Mouse (Mus musculus) embryonic facial prominence, embryonic 12.5 days (tissue): ENCODE measurements around the gene Ppp3ca. TPM values are rescaled to one million over a fixed set of nuclear protein-coding genes. Genes with fewer than 3 reads are reported as not detected.

Experiments used
- ATAC-seq: fragments of 200-750 bp; cut with Nextera tagmentation; 2 replicates; pipeline ENCODE4 v1.8.0; 2017; ENCODE audit not compliant: insufficient number of reproducible peaks, insufficient read depth, low FRiP score, low TSS enrichment
- H3K27ac ChIP-seq: fragments of 300-500 bp; sonication (generic); 2 replicates; pipeline ENCODE4 v1.5.1; 2016; ENCODE audit warnings: mild to moderate bottlenecking
- H3K27me3 ChIP-seq: fragments of 300-500 bp; sonication (generic); 2 replicates; pipeline ENCODE4 v1.6.1; 2016; ENCODE audit warnings: mild to moderate bottlenecking, moderate library complexity
- H3K36me3 ChIP-seq: fragments of 300-500 bp; sonication (generic); 2 replicates; pipeline ENCODE4 v1.6.1; 2016; ENCODE audit warnings: mild to moderate bottlenecking
- H3K4me1 ChIP-seq: fragments of 300-500 bp; sonication (generic); 2 replicates; pipeline ENCODE4 v1.6.1; 2016
- H3K4me2 ChIP-seq: fragments of 300-500 bp; sonication (generic); replicated peaks from 2 replicates; pipeline ENCODE4 v1.6.1; 2016; ENCODE audit warnings: mild to moderate bottlenecking, moderate library complexity
- H3K4me3 ChIP-seq: fragments of 300-500 bp; sonication (generic); 2 replicates; pipeline ENCODE4 v1.5.1; 2016; ENCODE audit warnings: mild to moderate bottlenecking
- H3K9ac ChIP-seq: fragments of 300-500 bp; sonication (generic); 2 replicates; pipeline ENCODE4 v1.6.1; 2016; ENCODE audit warnings: mild to moderate bottlenecking, moderate library complexity
- H3K9me3 ChIP-seq: fragments of 300-500 bp; sonication (generic); 2 replicates; pipeline ENCODE4 v1.6.1; 2016; ENCODE audit warnings: mild to moderate bottlenecking, moderate library complexity
- WGBS: fragments of 180-500 bp; shearing (Covaris S2); methylation state at CpG from one replicate; pipeline ENCODE4 v1.1.7; 2016; 5-methylcytosine and 5-hydroxymethylcytosine counted together
- polyA plus RNA-seq: library from polyadenylated mRNA; unstranded; fragments of >200 nt; fragmentation: Nextera tagmentation; extraction: Ambion mirVana; gene quantifications from 2 replicates; pipeline ENCODE4 v1.2.1, GENCODE M21; 2016

Ppp3ca gene
- polyA plus RNA-seq, 1 experiment from 2014 or later = 110 TPM

DNA sequence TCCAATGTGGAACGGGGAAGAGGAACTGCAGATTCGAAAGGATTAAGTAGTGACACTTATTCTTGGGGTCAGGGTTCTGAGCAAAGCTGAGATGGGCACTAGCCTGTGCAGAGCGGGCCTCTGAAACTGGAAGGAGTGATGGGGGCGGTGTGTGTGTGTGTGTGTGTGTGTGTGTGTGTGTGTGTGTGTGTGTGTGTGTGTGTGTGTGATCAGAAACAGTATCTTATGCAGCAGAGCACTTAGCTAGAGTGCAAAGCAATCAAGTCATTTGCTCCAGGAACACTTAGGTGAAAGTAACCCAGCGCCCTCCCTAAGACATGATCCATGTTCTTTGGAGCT is 2.0 kb downstream of the Ppp3ca start:
- Histone ChIP-seq H3K27ac (peak overlapping the region; percentile 93), H3K4me1 (no peaks in the 10 kb centered on the region), H3K9me3 (no peaks in the 10 kb centered on the region), H3K4me2 (peak overlapping the region; percentile 59), H3K4me3 (peak overlapping the region; percentile 71), H3K27me3 (no peaks in the 10 kb centered on the region), H3K9ac (peak overlapping the region; percentile 74), H3K36me3 (no peaks in the 10 kb centered on the region)
- ATAC-seq = no peak
- WGBS = 12% methylated on average over 5 of the region's 5 CpGs

DNA sequence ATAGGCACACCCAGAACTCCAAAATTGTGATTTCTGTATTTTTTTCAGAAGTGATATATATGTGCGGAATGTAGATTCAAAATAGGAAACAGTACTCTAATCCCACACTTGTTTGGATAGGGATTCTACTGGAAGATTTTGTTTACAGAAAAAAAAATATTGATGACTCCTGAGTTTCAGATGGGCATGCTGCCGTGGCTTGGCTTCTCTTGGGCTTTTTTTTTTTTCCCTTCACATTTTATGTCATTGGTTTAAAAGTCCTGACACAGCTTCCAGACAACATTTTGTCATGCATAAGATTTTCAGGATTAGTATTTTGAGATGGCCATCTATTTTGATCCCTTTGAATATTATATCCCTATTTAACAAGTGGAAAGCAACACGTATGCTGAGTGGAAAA is 2.9 kb downstream of the Ppp3ca start:
- 74% methylated on average over 3 of the region's 3 CpGs for WGBS
- H3K27me3 ChIP-seq = no peaks in the 10 kb centered on the region
- no peaks in the 10 kb centered on the region for H3K9me3 ChIP-seq
- no peak for ATAC-seq
- no peaks in the 10 kb centered on the region for H3K36me3 ChIP-seq
- H3K9ac ChIP-seq = no peak overlapping the region
- no peak overlapping the region for H3K27ac ChIP-seq
- no peak overlapping the region for H3K4me3 ChIP-seq
- H3K4me2 ChIP-seq = peak overlapping the region; percentile 59
- H3K4me1 ChIP-seq = no peaks in the 10 kb centered on the region

DNA sequence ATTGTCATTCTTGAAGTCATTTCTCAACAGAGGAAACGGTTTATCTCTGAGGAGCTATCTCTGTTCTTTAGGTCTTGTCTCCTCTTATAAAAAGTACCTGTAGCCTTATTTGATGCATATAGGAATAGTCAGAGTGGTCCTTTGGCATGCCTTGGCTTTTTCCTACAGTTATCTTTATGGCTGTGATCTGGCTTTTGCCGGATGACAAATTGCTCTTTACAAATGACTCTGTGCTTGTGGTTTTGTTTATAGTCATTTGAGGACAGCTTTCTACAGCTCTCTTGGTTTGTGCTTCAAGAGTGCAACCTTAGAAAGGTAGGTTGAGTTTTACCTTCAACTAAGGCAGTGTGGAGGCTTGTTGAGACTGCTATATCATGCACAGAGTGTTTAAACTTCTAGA is 3.4 kb downstream of the Ppp3ca start:
- Histone ChIP-seq H3K27ac (no peak overlapping the region), H3K36me3 (no peaks in the 10 kb centered on the region), H3K27me3 (no peaks in the 10 kb centered on the region), H3K9me3 (no peaks in the 10 kb centered on the region), H3K4me2 (no peak overlapping the region), H3K4me1 (peaks cover under 1% of the 10 kb centered on the region; the same call in 1 of the 2 replicates), H3K4me3 (no peak overlapping the region), H3K9ac (no peak overlapping the region)
- no peak for ATAC-seq
- WGBS = 84% methylated on average over 2 of the region's 2 CpGs

DNA sequence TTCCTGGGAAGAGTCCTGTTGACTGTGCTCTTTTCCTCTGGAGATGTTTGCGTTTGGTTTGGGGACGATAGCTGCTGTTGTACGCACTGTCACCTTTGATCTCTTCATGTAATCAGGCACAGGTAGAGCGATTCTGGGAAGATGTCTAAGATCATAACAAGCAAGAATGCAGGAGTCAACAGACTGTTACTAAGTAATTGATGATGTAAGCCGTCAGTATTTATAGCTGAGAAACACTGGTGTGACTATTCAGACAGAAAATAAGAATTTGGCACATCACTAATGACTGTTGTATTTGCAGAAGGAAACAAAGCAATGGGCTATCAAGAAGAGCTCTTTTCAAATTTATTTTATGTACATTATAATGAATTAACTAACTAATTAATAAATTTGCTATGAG is 4.6 kb downstream of the Ppp3ca start:
- no peaks in the 10 kb centered on the region for H3K9me3 ChIP-seq
- no peak for ATAC-seq
- WGBS = 77% methylated on average over 5 of the region's 5 CpGs
- H3K9ac ChIP-seq = no peak overlapping the region
- no peak overlapping the region for H3K4me3 ChIP-seq
- H3K4me1 ChIP-seq = peaks cover 6% of the 10 kb centered on the region; the same call in 1 of the 2 replicates
- no peak overlapping the region for H3K4me2 ChIP-seq
- no peaks in the 10 kb centered on the region for H3K36me3 ChIP-seq
- no peak overlapping the region for H3K27ac ChIP-seq
- no peaks in the 10 kb centered on the region for H3K27me3 ChIP-seq

DNA sequence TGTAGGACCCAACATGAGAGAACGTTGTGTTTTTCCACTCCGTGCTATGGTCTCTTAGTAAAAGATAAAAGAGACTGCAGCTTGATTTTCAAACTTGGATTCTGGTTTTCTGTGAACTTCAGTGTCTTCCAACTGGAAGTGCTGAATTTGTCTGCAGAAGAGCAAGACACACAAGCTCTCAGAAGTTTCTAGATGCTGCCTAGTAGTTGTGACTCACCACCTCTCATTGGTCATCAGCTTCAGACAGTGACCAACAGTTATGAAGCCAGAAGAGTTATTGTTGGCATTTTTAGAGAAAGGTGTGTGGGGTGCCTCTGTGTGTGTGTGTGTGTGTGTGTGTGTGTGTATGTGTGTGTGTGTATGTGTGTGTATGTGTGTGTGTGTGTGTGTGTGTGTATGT is 7.1 kb downstream of the Ppp3ca start:
- Histone ChIP-seq H3K36me3 (no peaks in the 10 kb centered on the region), H3K4me1 (peaks cover 19% of the 10 kb centered on the region; the same call in 1 of the 2 replicates), H3K9ac (no peak overlapping the region), H3K9me3 (no peaks in the 10 kb centered on the region), H3K4me3 (no peak overlapping the region), H3K27ac (no peak overlapping the region), H3K27me3 (no peaks in the 10 kb centered on the region), H3K4me2 (no peak overlapping the region)
- 92% methylated on average over 2 of the region's 2 CpGs for WGBS
- ATAC-seq = no peak

DNA sequence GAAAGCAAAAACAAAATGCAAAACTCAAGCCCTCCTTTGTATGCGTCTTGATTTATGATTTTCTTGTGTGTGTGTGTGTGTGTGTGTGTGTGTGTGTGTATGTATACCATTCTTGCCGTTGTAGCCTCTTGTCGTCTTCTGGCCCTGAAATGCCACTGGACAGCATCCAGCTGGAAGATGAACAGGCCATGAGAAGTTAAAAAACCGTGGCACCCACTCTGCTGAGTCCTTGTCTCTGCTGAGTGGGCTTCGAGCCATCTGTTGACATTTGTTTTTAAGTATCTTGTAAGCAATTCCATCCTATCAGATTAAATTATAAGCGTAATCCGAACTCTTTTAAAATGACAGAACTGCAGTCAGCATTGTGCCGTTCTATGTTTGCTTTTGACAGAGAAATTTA is 8.5 kb downstream of the Ppp3ca start:
- H3K27ac ChIP-seq = no peak overlapping the region
- H3K4me2 ChIP-seq = no peak overlapping the region
- H3K9me3 ChIP-seq = no peaks in the 10 kb centered on the region
- H3K4me3 ChIP-seq = no peak overlapping the region
- WGBS = 54% methylated on average over 8 of the region's 8 CpGs
- H3K36me3 ChIP-seq = no peaks in the 10 kb centered on the region
- H3K4me1 ChIP-seq = peaks cover 19% of the 10 kb centered on the region; the same call in 1 of the 2 replicates
- H3K27me3 ChIP-seq = no peaks in the 10 kb centered on the region
- ATAC-seq = no peak
- H3K9ac ChIP-seq = no peak overlapping the region

DNA sequence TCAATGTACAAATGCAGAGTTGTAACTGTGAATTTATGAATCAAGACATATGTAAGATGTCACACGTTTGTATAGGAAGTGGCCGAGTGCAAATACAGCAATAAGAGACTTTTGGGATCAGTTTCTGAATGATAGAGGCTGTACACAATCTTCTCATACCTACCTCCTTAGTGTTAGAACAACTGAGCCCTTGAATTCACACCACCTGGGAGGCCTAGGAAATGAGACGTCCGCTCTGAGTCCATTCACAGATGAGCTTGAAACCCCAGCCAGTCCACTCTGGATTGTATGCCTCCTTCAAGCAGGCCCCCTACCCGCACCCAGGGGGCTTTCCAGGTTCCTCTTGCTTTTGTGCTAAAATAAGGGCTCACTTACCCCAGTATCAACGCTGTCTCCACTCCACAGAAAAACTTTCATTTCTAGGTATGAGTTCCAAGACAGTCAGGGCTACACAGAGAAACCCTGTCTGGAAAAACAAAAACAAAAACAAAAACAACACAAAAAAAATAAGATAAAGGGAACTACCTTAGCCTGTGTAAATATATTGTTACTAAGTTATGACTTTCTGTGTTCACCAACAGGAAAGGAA is 10.1 kb downstream of the Ppp3ca start:
- H3K9me3 ChIP-seq = no peaks in the 10 kb centered on the region
- WGBS = 65% methylated on average over 6 of the region's 6 CpGs
- peaks cover 25% of the 10 kb centered on the region; the same call in 1 of the 2 replicates for H3K4me1 ChIP-seq
- H3K9ac ChIP-seq = no peak overlapping the region
- no peaks in the 10 kb centered on the region for H3K27me3 ChIP-seq
- H3K4me2 ChIP-seq = no peak overlapping the region
- H3K36me3 ChIP-seq = no peaks in the 10 kb centered on the region
- no peak for ATAC-seq
- no peak overlapping the region for H3K27ac ChIP-seq
- no peak overlapping the region for H3K4me3 ChIP-seq

DNA sequence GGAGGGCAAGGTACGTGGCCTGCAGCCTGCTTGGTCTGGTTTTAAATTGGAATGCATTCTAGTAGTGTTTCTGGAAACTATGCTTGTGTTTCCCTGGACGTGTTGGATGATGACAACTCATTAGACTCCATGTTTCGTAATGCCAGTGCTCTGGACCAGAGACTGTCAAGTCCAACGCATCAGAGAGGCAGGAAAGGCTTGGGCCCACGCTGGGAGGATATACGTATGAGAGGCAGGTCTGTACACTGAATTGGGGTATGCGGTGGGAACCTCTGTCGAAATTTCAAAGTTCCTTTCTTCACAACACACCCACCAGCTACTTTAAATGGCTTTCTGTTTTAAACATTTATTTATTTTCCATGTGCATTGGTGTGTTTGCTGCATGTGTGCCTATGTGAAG is 12.3 kb downstream of the Ppp3ca start:
- Histone ChIP-seq H3K27me3 (no peaks in the 10 kb centered on the region), H3K27ac (no peak overlapping the region), H3K4me1 (peaks cover 25% of the 10 kb centered on the region; the same call in 1 of the 2 replicates), H3K9me3 (no peaks in the 10 kb centered on the region), H3K4me2 (no peak overlapping the region), H3K36me3 (no peaks in the 10 kb centered on the region), H3K9ac (no peak overlapping the region), H3K4me3 (no peak overlapping the region)
- 89% methylated on average over 8 of the region's 8 CpGs for WGBS
- ATAC-seq = no peak

DNA sequence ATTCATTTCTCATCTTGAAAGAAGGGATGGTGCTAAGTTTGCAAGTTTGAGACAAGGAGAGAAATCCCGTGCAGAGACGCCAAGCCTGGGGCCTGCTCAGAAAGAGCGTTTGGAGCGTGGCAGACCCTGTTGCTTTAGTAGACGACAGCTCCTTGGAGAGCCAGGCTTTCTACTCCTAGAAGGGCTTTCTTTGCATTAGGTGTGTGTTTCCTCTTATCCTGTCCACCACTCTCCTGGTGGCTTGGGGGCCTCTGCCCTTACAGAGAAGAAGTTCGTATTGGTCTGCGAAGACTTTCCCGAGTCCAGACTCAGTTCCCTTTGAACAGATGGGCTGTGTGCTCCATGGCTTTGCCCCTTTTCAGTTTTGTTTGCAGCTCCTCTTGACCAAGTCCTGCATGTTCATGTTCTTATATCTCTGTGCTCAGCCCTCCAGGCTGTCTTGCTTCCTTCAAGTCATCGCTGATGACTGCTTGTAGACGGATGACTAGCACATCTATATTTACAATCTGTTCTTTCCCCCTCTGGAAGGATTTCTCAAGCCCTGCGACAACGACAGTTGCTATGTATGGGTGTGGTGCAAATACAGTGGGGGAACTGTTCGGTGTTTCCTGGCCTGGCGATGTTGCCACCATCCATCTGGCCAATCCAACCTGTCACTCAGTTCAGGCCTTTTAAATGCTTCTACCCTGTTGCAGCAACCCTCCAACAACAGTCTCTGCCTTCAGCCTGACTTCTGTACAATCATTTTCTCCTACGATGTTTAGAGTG is 14.5 kb downstream of the Ppp3ca start:
- H3K9me3 ChIP-seq = no peaks in the 10 kb centered on the region
- H3K27me3 ChIP-seq = no peaks in the 10 kb centered on the region
- no peaks in the 10 kb centered on the region for H3K36me3 ChIP-seq
- H3K4me3 ChIP-seq = no peak overlapping the region
- no peak overlapping the region for H3K4me2 ChIP-seq
- no peak overlapping the region for H3K27ac ChIP-seq
- H3K4me1 ChIP-seq = peaks cover 30% of the 10 kb centered on the region
- WGBS = 87% methylated on average over 15 of the region's 15 CpGs
- no peak for ATAC-seq
- no peak overlapping the region for H3K9ac ChIP-seq

DNA sequence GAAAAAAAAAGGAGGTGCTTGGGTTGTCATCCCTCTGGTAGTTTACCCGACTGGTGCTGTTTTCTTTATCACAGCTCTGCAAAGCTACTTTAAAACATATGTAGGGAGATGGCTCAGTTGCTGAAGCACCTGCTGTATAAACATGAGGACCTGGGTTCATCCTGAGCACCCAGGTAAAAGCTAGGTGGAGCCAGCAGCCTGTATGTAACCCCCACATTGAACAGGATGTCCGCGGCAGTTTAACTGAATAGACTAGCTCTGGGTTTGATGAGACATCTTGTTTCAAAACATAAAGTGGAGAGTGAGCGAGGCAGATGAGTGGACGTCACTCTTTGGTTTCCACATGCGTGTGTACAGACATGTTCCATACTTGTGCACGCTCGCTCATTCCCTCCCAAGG is 16.5 kb downstream of the Ppp3ca start:
- Histone ChIP-seq H3K4me2 (no peak overlapping the region), H3K4me1 (peaks cover 15% of the 10 kb centered on the region), H3K27ac (no peak overlapping the region), H3K9ac (no peak overlapping the region), H3K9me3 (no peaks in the 10 kb centered on the region), H3K27me3 (no peaks in the 10 kb centered on the region), H3K36me3 (no peaks in the 10 kb centered on the region), H3K4me3 (no peak overlapping the region)
- 93% methylated on average over 8 of the region's 8 CpGs for WGBS
- ATAC-seq = no peak

DNA sequence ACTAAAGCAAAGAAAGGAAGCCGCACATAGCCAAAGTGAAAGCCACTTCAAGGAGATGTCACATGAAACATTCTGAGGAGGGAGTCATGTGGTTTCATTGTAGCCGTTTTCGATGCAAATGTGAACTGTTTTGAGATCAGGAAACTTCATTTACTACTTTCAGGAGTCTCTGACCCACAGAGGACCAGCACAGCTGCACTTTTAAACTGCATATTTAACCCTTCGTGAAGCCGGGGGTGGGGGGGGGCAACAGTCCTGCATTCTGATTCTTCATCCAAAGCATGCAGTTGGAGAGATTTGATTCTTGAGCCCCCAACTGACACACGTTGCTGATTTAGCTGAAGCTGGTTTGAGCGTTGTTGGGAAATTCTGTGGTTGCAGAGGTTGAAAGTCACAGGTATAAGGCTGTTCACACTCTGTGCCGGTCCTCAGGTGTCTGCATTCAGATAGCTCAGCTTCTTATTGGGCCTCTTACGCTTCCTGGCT is 18.2 kb downstream of the Ppp3ca start:
- no peaks in the 10 kb centered on the region for H3K36me3 ChIP-seq
- no peaks in the 10 kb centered on the region for H3K9me3 ChIP-seq
- WGBS = 72% methylated on average over 9 of the region's 9 CpGs
- no peaks in the 10 kb centered on the region for H3K27me3 ChIP-seq
- H3K4me1 ChIP-seq = peaks cover 15% of the 10 kb centered on the region
- H3K9ac ChIP-seq = no peak overlapping the region
- no peak overlapping the region for H3K4me3 ChIP-seq
- H3K27ac ChIP-seq = no peak overlapping the region
- no peak overlapping the region for H3K4me2 ChIP-seq
- ATAC-seq = no peak

DNA sequence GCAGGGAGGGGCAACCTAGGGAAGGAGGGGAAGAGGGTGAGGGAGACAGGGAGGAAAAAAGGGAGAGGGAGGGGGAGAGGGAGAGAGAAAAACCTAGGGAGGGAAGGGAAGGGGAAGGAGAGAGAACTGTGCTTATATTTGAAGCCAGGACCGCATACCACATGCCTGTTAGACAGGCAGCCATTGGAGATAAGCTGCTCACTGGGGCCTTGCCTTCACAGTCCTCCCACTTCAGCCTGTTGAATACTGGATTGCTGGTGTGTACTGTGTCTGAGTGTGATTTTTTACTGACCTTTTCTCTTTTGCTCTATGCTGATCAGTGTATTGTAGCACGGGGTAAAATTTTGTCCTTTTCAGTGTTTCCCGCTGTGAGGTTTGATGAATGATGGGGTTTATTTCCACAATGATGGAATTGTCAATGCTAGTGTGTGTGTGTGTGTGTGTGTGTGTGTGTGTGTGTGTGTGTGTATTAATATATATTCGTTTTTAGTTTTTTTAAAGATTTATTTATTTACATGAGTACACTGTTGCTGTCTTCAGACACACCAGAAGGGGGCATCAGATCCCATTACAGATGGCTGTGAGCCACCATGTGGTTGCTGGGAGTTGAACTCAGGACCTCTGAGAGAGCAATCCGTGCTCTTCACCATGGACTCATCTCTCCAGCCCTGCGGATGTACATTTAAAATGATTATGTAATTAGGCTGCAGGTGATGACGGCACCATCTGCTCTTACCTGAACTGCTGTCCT is 20.0 kb downstream of the Ppp3ca start:
- Histone ChIP-seq H3K4me2 (no peak overlapping the region), H3K4me3 (no peak overlapping the region), H3K9ac (no peak overlapping the region), H3K4me1 (peaks cover 9% of the 10 kb centered on the region), H3K27ac (no peak overlapping the region), H3K9me3 (no peaks in the 10 kb centered on the region), H3K27me3 (no peaks in the 10 kb centered on the region), H3K36me3 (no peaks in the 10 kb centered on the region)
- 95% methylated on average over 7 of the region's 7 CpGs for WGBS
- no peak for ATAC-seq
